Mouse (Mus musculus): ENCODE results near the gene Arhgap35.
A peak's percentile ranks its signal among the peaks of the same experiment; 100 is the strongest.

The Arhgap35 gene

DNA sequence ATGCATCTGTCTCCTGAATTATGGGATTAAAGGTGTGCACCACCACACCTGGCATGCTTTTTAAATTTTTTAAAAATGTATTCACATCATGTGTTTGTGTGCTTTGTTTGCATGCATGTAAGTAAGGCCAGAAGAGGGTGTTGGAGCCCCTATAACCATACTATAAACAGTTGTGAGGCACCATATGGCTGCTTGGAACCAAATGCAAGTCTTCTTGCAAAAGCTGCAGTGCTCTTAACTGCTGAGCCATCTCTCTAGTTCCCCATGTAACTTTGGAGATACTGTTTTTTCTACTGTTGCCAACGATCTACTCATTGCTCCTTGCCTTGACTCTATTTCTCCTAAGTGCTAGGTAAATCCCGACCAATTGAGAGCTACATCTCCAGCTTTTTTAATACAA is 95.5 kb downstream of the Arhgap35 start:
- no peak for DNase-seq (ENCODE audit: low read depth)

- no peak for DNase-seq (ENCODE audit: low read depth)
Measured at GRCm38 (mm10) chr7:16517198-16517597, 97.6 kb downstream of the Arhgap35 start.

DNA sequence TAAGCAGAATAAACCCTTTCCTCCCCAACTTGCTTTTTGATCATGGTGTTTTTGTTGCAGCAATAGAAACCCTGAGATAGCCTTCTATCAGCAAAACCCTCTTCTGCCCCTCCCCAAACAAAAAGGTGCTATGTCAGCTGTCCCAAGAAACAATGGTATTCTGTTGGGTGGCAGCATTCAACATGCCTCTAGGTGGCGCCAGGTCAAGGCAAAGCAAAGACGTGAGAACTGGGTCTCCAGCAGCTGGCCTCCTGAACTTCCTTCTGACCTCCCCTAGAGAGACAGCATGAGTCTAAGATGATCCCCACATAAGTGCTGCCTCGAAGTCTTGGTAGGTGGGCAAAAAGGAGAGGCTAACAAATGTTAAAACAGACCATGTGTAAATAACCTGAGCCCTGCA is 107.5 kb downstream of the Arhgap35 start:
- DNase-seq (ENCODE audit: low read depth): peak; percentile 75

DNA sequence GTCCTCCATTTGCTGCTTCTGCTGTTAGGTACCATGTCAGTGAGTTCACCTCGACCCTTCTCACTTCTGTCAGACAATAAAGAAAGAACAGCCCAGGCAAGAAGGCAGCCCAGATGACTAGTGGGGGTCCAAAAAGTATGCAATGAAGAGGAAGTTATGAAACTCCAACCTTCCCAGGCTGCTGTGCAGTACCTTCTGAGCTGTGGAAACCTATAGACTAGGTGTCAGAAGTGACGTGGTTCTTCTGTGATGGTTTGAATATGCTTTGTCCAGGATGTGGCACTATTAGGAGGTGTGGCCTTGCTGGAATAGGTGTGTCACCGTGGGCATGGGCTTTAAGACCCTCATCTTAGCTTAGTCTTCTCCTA is 109.6 kb downstream of the Arhgap35 start:
- no peak for DNase-seq (ENCODE audit: low read depth)

DNA sequence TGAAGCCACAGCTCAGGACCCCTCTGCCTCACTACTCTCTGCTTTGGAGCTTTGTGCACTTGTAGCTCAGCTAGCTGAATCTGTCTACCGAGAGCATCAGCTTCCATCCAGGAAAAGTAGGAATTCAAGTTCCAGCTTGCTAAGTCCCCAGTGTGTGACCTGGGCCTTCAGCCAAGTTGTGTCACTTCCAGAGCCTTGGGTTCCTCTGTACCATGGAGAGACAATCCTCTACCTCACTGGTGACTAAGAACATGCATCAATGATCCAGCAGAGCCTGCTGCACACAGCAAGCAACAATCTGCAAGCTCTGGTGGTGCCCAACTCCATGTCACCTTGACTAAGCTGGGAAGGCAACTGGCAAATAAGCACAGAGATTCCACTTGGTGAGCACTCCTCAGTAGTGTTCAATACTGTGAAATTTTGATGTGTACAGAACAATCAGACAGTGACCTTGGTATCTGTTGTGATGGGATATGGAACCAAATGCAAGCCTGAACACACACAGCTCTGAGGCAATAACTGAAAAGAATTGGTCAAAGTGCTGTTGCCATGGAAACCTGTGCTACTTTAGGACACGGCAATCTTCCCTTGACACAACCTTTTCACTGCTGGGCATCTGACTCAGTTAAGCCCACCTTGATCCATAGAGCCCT is 110.1 kb downstream of the Arhgap35 start:
- no peak for DNase-seq (ENCODE audit: low read depth)

GRCm38 (mm10) chr7:16501571-16501970 is 113.2 kb downstream of the Arhgap35 start:
- DNase-seq (ENCODE audit: low read depth): no peak

DNA sequence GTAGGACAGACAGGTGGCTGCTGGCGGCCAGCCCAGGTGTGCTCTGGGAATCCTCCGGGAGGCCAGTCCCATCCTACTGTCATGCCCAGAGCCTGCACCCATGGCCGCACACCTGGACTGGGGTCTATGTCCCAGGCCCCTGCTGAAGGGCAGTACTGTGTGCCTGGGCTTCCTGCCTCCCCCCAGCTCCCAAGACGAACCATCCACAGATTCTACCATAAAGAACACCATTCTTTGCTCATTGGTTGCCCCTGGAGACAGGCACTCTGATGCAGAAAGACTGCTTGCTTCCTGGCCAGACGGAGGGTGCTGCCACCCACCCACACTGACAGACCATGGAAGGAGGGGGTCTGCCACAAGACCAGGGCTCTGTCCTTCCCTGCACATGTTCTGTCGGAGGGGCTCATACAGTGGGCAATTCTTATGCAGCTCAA is 115.1 kb downstream of the Arhgap35 start:
- no peak for DNase-seq (ENCODE audit: low read depth)

DNA sequence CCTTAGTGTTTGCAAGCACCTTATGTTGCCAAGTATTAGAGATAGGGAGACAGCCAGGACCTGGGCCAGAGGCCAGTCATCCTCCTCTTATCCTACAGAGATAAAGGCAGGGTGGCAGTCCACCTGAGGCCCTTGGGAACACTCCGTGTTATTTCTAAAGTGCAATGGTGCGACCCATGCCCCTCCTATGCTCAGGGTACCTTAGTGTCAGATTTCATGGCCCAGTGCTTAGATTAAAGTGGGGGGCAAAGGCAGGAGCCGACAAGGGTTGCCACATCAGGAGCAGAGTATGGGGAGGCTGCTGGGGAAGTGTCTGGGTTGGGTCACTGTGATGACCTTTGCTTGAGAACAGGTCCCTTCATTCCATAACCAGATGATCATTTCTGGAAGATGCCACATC is 118.5 kb downstream of the Arhgap35 start:
- no peak for DNase-seq (ENCODE audit: low read depth)

DNA sequence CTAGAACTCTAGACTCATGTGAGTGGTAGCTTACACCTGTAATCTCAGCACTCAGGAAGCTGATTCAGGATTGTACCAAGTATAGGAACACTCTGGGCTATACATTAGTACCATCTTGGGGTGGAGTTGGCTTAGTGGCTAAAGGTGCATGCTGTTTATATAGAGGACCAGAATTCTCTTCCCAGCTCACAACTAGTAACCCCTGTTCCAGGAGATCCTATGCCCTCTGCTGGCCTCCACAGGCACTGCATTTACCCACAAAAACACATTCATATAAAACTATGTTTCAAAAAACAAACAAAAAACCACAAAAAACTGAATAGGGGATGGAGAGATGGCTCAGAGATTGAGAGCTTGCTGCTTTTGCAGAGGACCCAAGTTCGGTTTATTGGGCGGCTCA is 121.4 kb downstream of the Arhgap35 start:
- peak; percentile 59 for DNase-seq (ENCODE audit: low read depth)

DNA sequence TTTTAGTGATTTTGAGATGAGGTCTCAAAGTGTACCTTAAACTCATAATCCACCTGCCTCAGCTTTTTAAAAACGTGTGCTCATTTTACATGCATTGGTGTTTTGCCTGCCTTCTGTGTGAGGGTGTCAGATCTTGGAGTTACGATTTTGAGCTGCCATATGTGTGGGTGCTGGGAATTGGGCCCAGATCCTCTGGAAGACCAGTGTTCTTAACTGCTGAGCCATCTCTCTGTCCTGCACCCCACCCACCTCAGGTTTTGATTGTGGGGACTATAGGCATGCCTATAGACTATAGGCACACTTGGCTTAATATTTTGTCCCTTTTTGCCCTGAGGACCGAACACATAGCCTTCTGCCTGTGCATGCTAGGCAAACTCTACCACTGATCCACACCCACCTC is 122.6 kb downstream of the Arhgap35 start:
- DNase-seq (ENCODE audit: low read depth): no peak

GRCm38 (mm10) chr7:16491759-16492158 is 123.0 kb downstream of the Arhgap35 start:
- DNase-seq (ENCODE audit: low read depth): peak; percentile 74

GRCm38 (mm10) chr7:16489948-16490347 is 124.8 kb downstream of the Arhgap35 start:
- DNase-seq (ENCODE audit: low read depth): peak; percentile 61

GRCm38 (mm10) chr7:16488816-16489215 is 126.0 kb downstream of the Arhgap35 start:
- no peak for DNase-seq (ENCODE audit: low read depth)

DNA sequence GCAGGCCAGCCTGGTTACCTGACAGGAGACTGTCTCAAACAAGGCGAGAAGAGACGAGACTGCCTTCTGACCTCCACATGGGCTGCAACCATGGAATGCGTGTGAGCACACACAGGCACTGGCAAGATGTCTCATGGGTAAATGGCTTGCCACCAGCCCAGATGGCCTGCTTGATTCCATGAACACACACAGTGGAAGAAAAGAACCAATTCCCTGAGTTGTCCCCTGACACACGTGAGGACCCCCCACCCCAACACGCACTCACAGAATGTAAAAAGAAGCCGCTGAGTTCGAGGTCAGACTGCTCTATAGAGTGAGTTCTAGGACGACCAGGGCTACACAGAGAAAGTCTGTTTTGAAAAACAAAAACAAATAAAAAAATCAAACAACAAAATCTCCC is 137.2 kb downstream of the Arhgap35 start, which contains the start of gene Npas1:
Gene Npas1 (minus strand): TSS at position 101 of the 400 bp plus-strand sequence.
- DNase-seq (ENCODE audit: low read depth): no peak

DNA sequence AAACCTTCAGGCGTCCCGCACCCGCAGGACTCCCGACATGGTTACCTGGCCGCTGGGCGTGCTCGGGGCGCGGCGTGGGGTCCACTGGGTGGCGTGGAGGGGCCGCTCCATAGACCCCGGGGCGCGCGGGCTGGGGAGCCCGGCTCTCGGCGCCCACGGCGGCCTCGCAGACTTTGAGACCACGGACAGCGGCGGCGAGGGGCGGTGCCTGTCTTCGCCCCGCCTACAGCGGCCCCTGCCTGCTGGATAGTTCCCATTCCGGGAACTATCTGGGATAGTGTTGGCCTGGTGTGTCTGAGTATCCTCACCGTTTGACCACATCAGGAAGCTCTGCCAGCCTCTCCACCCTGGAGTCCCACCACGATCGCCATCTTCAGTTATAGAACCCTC is 138.2 kb downstream of the Arhgap35 start:
- DNase-seq (ENCODE audit: low read depth): no peak

GRCm38 (mm10) chr7:16475764-16476599 is 138.8 kb downstream of the Arhgap35 start:
- DNase-seq (ENCODE audit: low read depth): no peak

DNA sequence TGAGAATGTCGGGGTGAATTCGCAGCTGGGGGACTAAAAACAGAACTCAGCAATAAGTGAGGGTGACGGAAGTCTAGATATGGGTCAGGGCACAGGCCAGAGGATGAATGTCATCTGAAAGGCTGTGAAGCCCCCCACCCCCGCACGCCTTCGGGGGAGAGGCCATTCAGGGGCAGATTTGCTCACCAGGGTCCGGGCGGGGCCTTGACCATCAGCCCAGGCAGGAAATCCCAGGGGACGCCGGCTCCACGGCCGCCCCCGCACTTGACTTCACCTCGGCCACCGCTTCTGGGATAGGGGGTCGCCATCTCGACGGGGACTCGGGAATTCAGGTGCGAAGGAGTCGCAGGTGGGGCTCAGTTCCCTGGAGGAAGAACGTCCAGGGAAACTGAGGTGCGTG is 139.5 kb downstream of the Arhgap35 start:
- no peak for DNase-seq (ENCODE audit: low read depth)

DNA sequence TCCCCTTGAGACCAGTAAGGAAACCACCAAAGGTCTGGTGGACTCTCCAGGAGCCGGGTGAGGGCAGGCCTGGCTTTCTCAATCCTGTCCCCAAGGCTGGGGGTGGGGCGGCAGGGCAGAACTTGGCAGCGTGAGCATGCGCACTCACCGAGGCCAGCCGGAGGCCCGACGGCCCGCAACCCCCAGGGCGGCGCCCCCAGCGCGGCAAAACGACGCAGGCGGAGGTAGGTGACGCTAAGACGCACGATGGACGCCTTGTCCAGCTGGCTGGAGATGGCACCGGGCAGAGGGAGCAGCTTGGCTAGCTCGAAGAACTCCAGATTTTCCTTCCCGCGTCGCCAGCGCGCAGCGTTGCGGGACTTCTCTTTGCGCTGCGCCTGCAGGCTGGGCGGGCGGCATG is 140.3 kb downstream of the Arhgap35 start:
- DNase-seq (ENCODE audit: low read depth): no peak

- no peak for DNase-seq (ENCODE audit: low read depth)
Measured at GRCm38 (mm10) chr7:16473847-16474246, 140.9 kb downstream of the Arhgap35 start.

DNA sequence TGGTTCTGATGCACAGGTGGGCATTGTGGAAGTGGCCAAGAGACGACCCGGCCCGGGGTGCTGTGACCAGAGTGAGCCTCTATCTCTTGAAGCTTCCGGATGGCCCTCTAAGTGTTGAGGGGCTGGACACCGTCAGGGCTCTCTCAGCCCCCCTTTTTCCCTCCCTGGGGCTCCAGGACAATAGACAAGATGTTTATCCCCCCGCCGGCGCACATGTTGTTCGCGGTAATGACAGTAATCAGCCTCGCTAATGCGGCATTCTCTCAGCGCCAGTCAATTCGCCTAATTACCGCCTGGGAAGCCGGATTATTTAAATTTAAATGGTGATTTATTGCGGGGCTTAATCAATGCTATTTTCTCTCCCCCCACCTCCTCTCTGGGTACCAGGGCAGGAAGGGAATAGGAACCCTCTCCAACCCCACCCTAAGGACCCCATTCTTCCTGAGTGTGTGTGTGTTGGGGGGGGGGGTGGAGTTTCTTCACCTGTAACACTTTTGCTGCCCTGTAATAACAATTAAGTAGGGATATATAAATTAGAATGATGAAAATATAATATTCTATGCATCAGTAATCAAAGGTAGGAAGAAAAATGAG is 142.6 kb downstream of the Arhgap35 start:
- no peak for DNase-seq (ENCODE audit: low read depth)

GRCm38 (mm10) chr7:16471549-16471948 is 143.2 kb downstream of the Arhgap35 start:
- DNase-seq (ENCODE audit: low read depth): peak; percentile 71

DNA sequence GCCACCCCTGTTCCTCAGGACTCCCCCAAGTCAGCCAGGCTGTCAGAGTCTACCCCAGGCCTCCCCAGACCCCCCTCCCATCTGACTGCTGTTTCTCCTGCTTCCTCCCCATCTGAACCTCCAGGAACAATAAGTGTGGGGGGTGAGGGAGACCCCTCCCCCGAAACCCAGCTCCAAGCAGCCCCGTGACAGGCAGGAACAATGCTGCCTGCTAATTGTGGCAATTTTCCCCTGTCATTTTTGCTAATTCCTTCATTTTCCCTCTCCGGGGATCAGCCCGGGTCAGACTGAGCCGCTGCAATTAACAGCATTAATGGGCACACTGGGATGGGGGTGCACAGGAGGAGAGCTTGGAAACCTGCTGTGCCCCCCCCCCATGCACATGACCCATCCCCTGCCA is 146.7 kb downstream of the Arhgap35 start:
- DNase-seq (ENCODE audit: low read depth): no peak

DNA sequence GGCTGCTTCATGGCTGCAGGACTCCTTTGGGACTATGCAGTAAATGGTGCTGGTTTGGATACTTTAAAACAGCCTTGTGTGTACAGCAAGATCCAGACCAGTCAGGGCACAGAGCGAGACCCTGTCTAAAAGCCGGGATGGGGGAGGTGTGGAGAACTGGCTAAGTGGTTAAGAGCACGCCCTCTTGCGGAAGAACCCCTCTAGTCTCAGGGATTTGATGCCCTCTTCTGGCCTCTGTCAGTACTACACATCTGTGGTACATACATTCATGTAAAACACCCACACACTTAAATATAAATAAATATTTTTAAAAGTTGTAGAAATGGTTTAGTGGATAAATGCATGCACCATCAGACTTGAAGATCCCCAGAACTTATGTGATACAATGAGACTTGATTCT is 148.2 kb downstream of the Arhgap35 start:
- DNase-seq (ENCODE audit: low read depth): peak; percentile 83
